Mouse (Mus musculus): ENCODE data around the gene Nhlrc4.

Gene Nhlrc4

GRCm38 (mm10) chr17:25957586-25958051 is 12.9 kb upstream of the Nhlrc4 start:
- DNase-seq = peak; percentile 86

GRCm38 (mm10) chr17:25956631-25957030 is 11.9 kb upstream of the Nhlrc4 start:
- DNase-seq = no peak

- DNase-seq = no peak
Observed at GRCm38 (mm10) chr17:25956201-25956600, 11.4 kb upstream of the Nhlrc4 start.

GRCm38 (mm10) chr17:25955736-25956135 is 11.0 kb upstream of the Nhlrc4 start:
- no peak for DNase-seq

- no peak for DNase-seq
Observed at GRCm38 (mm10) chr17:25954671-25955070, 9.9 kb upstream of the Nhlrc4 start.

- no peak for DNase-seq
Observed at GRCm38 (mm10) chr17:25953161-25953560, 8.4 kb upstream of the Nhlrc4 start.

GRCm38 (mm10) chr17:25951803-25952623 is 7.3 kb upstream of the Nhlrc4 start, which contains the start of gene A930017K11Rik:
Gene A930017K11Rik (minus strand): TSS chr17:25952565.
- no peak for DNase-seq

- DNase-seq = no peak
Observed at GRCm38 (mm10) chr17:25951225-25951802, 6.6 kb upstream of the Nhlrc4 start.

- no peak for DNase-seq
Observed at GRCm38 (mm10) chr17:25950706-25951105, 5.9 kb upstream of the Nhlrc4 start.

- DNase-seq = no peak
Observed at GRCm38 (mm10) chr17:25949981-25950380, 5.2 kb upstream of the Nhlrc4 start.

GRCm38 (mm10) chr17:25948051-25948450 is 3.3 kb upstream of the Nhlrc4 start:
- no peak for DNase-seq

GRCm38 (mm10) chr17:25947576-25947975 is 2.8 kb upstream of the Nhlrc4 start:
- DNase-seq = no peak

- DNase-seq = no peak
Observed at GRCm38 (mm10) chr17:25946891-25947290, 2.1 kb upstream of the Nhlrc4 start.

GRCm38 (mm10) chr17:25946349-25946748 is 1.6 kb upstream of the Nhlrc4 start:
- no peak for DNase-seq

GRCm38 (mm10) chr17:25945517-25946155 is 875 bp upstream of the Nhlrc4 start:
- peak; percentile 96 for DNase-seq

- DNase-seq = no peak
Observed at GRCm38 (mm10) chr17:25943769-25944168, 992 bp downstream of the Nhlrc4 start.

- no peak for DNase-seq
Observed at GRCm38 (mm10) chr17:25943221-25943620, 1.5 kb downstream of the Nhlrc4 start.

GRCm38 (mm10) chr17:25942597-25943151 is 2.1 kb downstream of the Nhlrc4 start:
- DNase-seq = no peak

GRCm38 (mm10) chr17:25941511-25942241 is 3.1 kb downstream of the Nhlrc4 start:
- DNase-seq = peak; percentile 97

- DNase-seq = no peak
Observed at GRCm38 (mm10) chr17:25934526-25934925, 10.2 kb downstream of the Nhlrc4 start.

- DNase-seq = peak; percentile 97
Observed at GRCm38 (mm10) chr17:25925348-25925747, 19.4 kb downstream of the Nhlrc4 start.

GRCm38 (mm10) chr17:25922120-25922519 is 22.6 kb downstream of the Nhlrc4 start:
- peak; percentile 92 for DNase-seq
